Mouse (Mus musculus) small intestine, adult 2 months (tissue): ENCODE measurements at regions not wholly inside any gene's neighbourhood (a gene's known extent, or its start where the extent isn't known, plus 50 kb on each side); places are given as distances from the start of the nearest gene placed in this dataset.

Experiments used
- CTCF ChIP-seq: fragments of 200-500 bp; IDR thresholded peaks from 2 replicates; pipeline ENCODE4 v1.5.1; 2012; ENCODE audit warnings: low read depth, mild to moderate bottlenecking, control low read depth, inconsistent platforms, low read length, moderate library complexity, mixed read lengths; ENCODE audit not compliant: insufficient replicate concordance, insufficient read length; ENCODE audit errors: extremely low read depth
- POLR2A ChIP-seq: fragments of 200-500 bp; IDR thresholded peaks from 2 replicates; pipeline ENCODE4 v1.6.1; 2012; ENCODE audit warnings: low read depth, mild to moderate bottlenecking, control low read depth, inconsistent platforms, low read length, moderate library complexity

DNA sequence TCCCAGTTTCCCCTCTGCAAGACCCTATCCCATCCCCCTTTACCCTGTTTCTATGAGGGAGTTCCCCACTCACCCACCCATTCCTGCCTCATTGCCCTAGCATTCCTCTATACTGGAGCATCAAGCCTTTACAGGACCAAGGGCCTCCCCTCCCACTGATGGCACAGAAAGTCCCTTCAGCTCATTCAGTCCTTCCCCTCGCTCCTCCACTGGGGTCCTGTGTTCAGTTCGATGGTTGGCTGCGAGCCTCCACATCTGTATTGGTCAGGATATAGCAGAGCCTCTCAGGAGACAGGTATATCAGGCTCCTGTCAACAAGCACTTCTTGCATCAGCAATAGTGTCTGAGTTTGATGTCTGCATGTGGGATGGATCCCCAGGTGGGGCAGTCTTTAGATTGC lies 346.4 kb upstream of the Akr1e1 start:
- TF ChIP-seq POLR2A = no peak
- no peak for TF ChIP-seq CTCF
